Mouse (Mus musculus) MEL (cell line): Measurements from ENCODE around the gene Ctrb1. TPM values are rescaled to one million over a fixed set of nuclear protein-coding genes. Genes with fewer than 3 reads are reported as not detected.

Source experiments
- DNase-seq: peaks from one replicate; pipeline ENCODE4 v3.0.0; 2011; ENCODE audit warnings: low read depth, low spot score
- H3K27ac ChIP-seq: 2 replicates; pipeline ENCODE4 v1.5.1; 2012; ENCODE audit warnings: low read depth, mild to moderate bottlenecking, control low read depth, low read length, moderate library complexity; ENCODE audit not compliant: control insufficient read depth
- H3K27me3 ChIP-seq, 2 experiments: fragments of 150-350 bp in 1 of 2; sonication (generic) in 1 of 2; 2 replicates each; pipeline ENCODE4 v1.6.1; 2012; ENCODE audit warnings: low read length in 2 of 2, mild to moderate bottlenecking in 2 of 2, improper control_type of control experiment in 1 of 2, moderate library complexity in 1 of 2; ENCODE audit not compliant: insufficient read depth in 2 of 2, control insufficient read depth in 1 of 2
- H3K36me3 ChIP-seq, 2 experiments: 2 replicates each; pipeline ENCODE4 v1.6.1; 2012 to 2014; ENCODE audit warnings: low read length in 2 of 2, improper control_type of control experiment in 1 of 2, inconsistent platforms in 1 of 2, mild to moderate bottlenecking in 1 of 2; ENCODE audit not compliant: insufficient read depth in 2 of 2, control insufficient read depth in 1 of 2
- H3K4me1 ChIP-seq, 2 experiments: fragments of 150-350 bp in 1 of 2; sonication (generic) in 1 of 2; 2 replicates each; pipeline ENCODE4 v1.6.1; 2012; ENCODE audit warnings: low read length in 2 of 2, improper control_type of control experiment in 1 of 2, mild to moderate bottlenecking in 1 of 2; ENCODE audit not compliant: insufficient read depth in 2 of 2, control insufficient read depth in 1 of 2
- H3K4me3 ChIP-seq, 2 experiments: fragments of 150-350 bp in 1 of 2; sonication (generic) in 1 of 2; 2 replicates each; pipeline ENCODE4 v1.5.1; 2012; ENCODE audit warnings: low read depth in 2 of 2, low read length in 2 of 2, mild to moderate bottlenecking in 2 of 2, moderate library complexity in 2 of 2, control low read depth in 1 of 2, improper control_type of control experiment in 1 of 2; ENCODE audit not compliant: control insufficient read depth in 1 of 2, insufficient read depth in 1 of 2
- H3K79me2 ChIP-seq: 2 replicates; pipeline ENCODE4 v1.6.1; 2012; ENCODE audit warnings: mild to moderate bottlenecking, low read length, moderate library complexity; ENCODE audit not compliant: control insufficient read depth, poor library complexity, insufficient read depth
- H3K9ac ChIP-seq: 2 replicates; pipeline ENCODE4 v1.6.1; 2012; ENCODE audit warnings: low read depth, mild to moderate bottlenecking, control low read depth, low read length, moderate library complexity; ENCODE audit not compliant: control insufficient read depth, poor library complexity, severe bottlenecking
- H3K9me3 ChIP-seq: fragments of 150-350 bp; sonication (generic); replicated peaks from 2 replicates; pipeline ENCODE4 v1.6.1; 2012; ENCODE audit warnings: mild to moderate bottlenecking, low read length, improper control_type of control experiment, moderate library complexity; ENCODE audit not compliant: insufficient read depth
- BHLHE40 ChIP-seq: IDR thresholded peaks from 2 replicates; pipeline ENCODE4 v1.6.1; 2012; ENCODE audit warnings: low read depth, mild to moderate bottlenecking, inconsistent platforms, low read length, improper control_type of control experiment, borderline replicate concordance
- CHD1 ChIP-seq: IDR thresholded peaks from 2 replicates; pipeline ENCODE4 v1.6.1; 2012; ENCODE audit warnings: low read depth, mild to moderate bottlenecking, inconsistent platforms, low read length, improper control_type of control experiment
- E2F4 ChIP-seq: IDR thresholded peaks from 2 replicates; pipeline ENCODE4 v1.6.1; 2011; ENCODE audit warnings: low read depth, low read length, improper control_type of control experiment, borderline replicate concordance
- GABPA ChIP-seq: IDR thresholded peaks from 2 replicates; pipeline ENCODE4 v1.6.1; 2012; ENCODE audit warnings: low read depth, mild to moderate bottlenecking, inconsistent platforms, low read length, improper control_type of control experiment, moderate library complexity
- HCFC1 ChIP-seq: IDR thresholded peaks from 2 replicates; pipeline ENCODE4 v1.6.1; 2012; ENCODE audit warnings: low read depth, mild to moderate bottlenecking, inconsistent platforms, low read length, improper control_type of control experiment, moderate library complexity
- KAT2A ChIP-seq: conservative IDR thresholded peaks from 2 replicates; pipeline ENCODE4 v1.6.1; 2012; ENCODE audit warnings: low read depth, low read length, improper control_type of control experiment, inconsistent platforms
- MAFK ChIP-seq: IDR thresholded peaks from 2 replicates; pipeline ENCODE4 v1.6.1; 2011; ENCODE audit warnings: low read depth, mild to moderate bottlenecking, low read length, improper control_type of control experiment, borderline replicate concordance
- MAX ChIP-seq: IDR thresholded peaks from 2 replicates; pipeline ENCODE4 v1.6.1; 2011; ENCODE audit warnings: low read length, improper control_type of control experiment
- MAZ ChIP-seq: IDR thresholded peaks from 2 replicates; pipeline ENCODE4 v1.6.1; 2012; ENCODE audit warnings: low read depth, mild to moderate bottlenecking, inconsistent platforms, low read length, improper control_type of control experiment
- MEF2A ChIP-seq: IDR thresholded peaks from 2 replicates; pipeline ENCODE4 v1.6.1; 2014; ENCODE audit warnings: low read depth, mild to moderate bottlenecking, inconsistent platforms, low read length, improper control_type of control experiment; ENCODE audit not compliant: poor library complexity, insufficient replicate concordance, severe bottlenecking; ENCODE audit errors: extremely low read depth
- MYC ChIP-seq: IDR thresholded peaks from 2 replicates; pipeline ENCODE4 v1.6.1; 2011; ENCODE audit warnings: low read depth, mild to moderate bottlenecking, low read length, improper control_type of control experiment, moderate library complexity
- NRF1 ChIP-seq: IDR thresholded peaks from 2 replicates; pipeline ENCODE4 v1.6.1; 2014; ENCODE audit warnings: low read depth, mild to moderate bottlenecking, inconsistent platforms, low read length, improper control_type of control experiment, moderate library complexity; ENCODE audit not compliant: poor library complexity, insufficient read depth, severe bottlenecking
- POLR2A ChIP-seq, 2 experiments: IDR thresholded peaks; 2 replicates each; pipeline ENCODE4 v1.6.1; 2011 to 2012; ENCODE audit warnings: low read length in 2 of 2, mild to moderate bottlenecking in 2 of 2, control low read depth in 1 of 2, improper control_type of control experiment in 1 of 2, low read depth in 1 of 2, moderate library complexity in 1 of 2; ENCODE audit not compliant: control insufficient read depth in 1 of 2, insufficient read depth in 1 of 2, poor library complexity in 1 of 2
- RAD21 ChIP-seq: IDR thresholded peaks from 2 replicates; pipeline ENCODE4 v1.6.1; 2011; ENCODE audit warnings: mild to moderate bottlenecking, low read depth, low read length, improper control_type of control experiment
- RCOR1 ChIP-seq: IDR thresholded peaks from 2 replicates; pipeline ENCODE4 v1.6.1; 2012; ENCODE audit warnings: low read depth, mild to moderate bottlenecking, inconsistent platforms, low read length, improper control_type of control experiment
- TAL1 ChIP-seq: IDR thresholded peaks from 2 replicates; pipeline ENCODE4 v1.6.1; 2012; ENCODE audit warnings: mild to moderate bottlenecking, inconsistent platforms, low read length, moderate library complexity, mixed read lengths
- TBP ChIP-seq: IDR thresholded peaks from 2 replicates; pipeline ENCODE4 v1.8.0; 2011; ENCODE audit warnings: low read depth, low read length, improper control_type of control experiment
- TCF12 ChIP-seq: IDR thresholded peaks from 2 replicates; pipeline ENCODE4 v1.6.1; 2014; ENCODE audit warnings: low read depth, mild to moderate bottlenecking, inconsistent platforms, low read length, improper control_type of control experiment, moderate library complexity
- UBTF ChIP-seq: IDR thresholded peaks from 2 replicates; pipeline ENCODE4 v1.6.1; 2012; ENCODE audit warnings: low read depth, mild to moderate bottlenecking, inconsistent platforms, low read length, improper control_type of control experiment, moderate library complexity, borderline replicate concordance; ENCODE audit not compliant: insufficient read depth
- USF1 ChIP-seq: IDR thresholded peaks from 2 replicates; pipeline ENCODE4 v1.6.1; 2014; ENCODE audit warnings: low read depth, mild to moderate bottlenecking, inconsistent platforms, low read length, improper control_type of control experiment, moderate library complexity
- ZC3H11A ChIP-seq: IDR thresholded peaks from 2 replicates; pipeline ENCODE4 v1.6.1; 2012; ENCODE audit warnings: low read depth, mild to moderate bottlenecking, inconsistent platforms, low read length, improper control_type of control experiment
- ZMIZ1 ChIP-seq: IDR thresholded peaks from 2 replicates; pipeline ENCODE4 v1.6.1; 2012; ENCODE audit warnings: low read depth, mild to moderate bottlenecking, inconsistent platforms, low read length, improper control_type of control experiment, moderate library complexity
- polyA plus RNA-seq, 2 experiments: library from polyadenylated mRNA; stranded (reverse) in 1 of 2; unstranded in 1 of 2; fragments of >175 nt in 1 of 2; fragments of >200 nt in 1 of 2; gene quantifications; 2 replicates each; pipeline versions ENCODE4 v1.2.1 to v1.2.4; 2012; ENCODE audit warnings: low replicate concordance in 2 of 2, low read depth in 1 of 2; ENCODE audit not compliant: insufficient read length in 2 of 2, insufficient read depth in 1 of 2, missing spikeins in 1 of 2
- total RNA-seq: library from RNA; depleted of rRNA; stranded (reverse); fragments of 300-350 nt; gene quantifications from 2 replicates; pipeline ENCODE4 v1.2.3, GENCODE M21; 2012

Ctrb1 gene
- total and polyA plus RNA-seq, 3 experiments, result not detected

DNA sequence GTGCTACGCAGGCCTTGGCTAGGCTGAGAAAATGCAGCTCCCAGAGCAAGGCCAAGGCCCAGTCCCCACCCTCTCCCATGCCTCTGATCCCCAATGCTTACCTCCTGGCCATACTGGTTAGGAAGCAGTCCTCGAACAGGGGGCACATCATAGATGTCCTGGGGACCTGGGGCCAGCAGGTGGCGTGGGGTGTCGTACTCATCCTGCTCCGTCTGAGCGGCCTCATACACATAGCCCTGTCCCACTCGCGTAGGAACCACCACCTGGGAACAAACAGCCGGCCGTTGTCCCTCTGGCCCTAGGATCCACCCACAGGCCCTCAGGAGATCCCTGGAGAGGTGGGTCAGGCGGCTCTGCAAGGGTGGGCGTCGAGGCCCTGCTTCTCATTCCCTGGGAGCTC, 24.7 kb upstream of the Ctrb1 start:
- H3K4me3 ChIP-seq, result no peak overlapping the region
- TF ChIP-seq RAD21 (no peak), E2F4 (no peak), MEF2A (no peak), POLR2A (IDR thresholded peaks at IDR 0.05; ENCODE audit: control insufficient read depth in 1 of 2, insufficient read depth in 1 of 2, low read depth in 1 of 2, low read length in 2 of 2, poor library complexity in 1 of 2) (no peak), GABPA (no peak), KAT2A (no peak), HCFC1 (no peak), RCOR1 (no peak), MAX (no peak), ZC3H11A (no peak), BHLHE40 (no peak), MAZ (no peak)
- H3K9me3 ChIP-seq, result no peaks in the 10 kb centered on the region
- peaks cover 0 to 7% of the 10 kb centered on the region in 2 experiments; a peak in 3 of 4 replicates for H3K36me3 ChIP-seq
- H3K4me1 ChIP-seq, result peaks cover 9 to 13% of the 10 kb centered on the region in 2 experiments
- H3K27me3 ChIP-seq, result no peaks in the 10 kb centered on the region
- no peaks in the 10 kb centered on the region for H3K79me2 ChIP-seq
- DNase-seq, result no peak
- no peak overlapping the region for H3K9ac ChIP-seq
- H3K27ac ChIP-seq, result no peak overlapping the region

DNA sequence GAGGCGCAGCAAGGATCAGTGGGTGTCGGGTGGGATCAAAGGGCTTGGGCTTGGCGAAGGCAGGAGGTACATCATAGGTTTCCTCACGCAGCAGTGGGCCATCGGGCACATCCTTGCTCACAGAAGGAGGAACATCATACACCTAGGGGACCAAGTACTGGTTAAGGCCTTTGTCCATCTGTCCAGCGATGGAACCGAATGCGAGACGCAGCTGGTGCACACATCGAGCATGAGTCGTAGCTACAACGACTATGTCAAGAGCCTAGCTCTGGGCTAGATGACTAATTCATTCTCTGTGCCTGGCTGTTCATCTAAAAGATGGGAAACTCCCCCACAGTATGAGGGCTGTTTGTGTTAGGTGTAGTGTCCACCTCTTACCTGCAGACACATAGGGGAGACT, 23.5 kb upstream of the Ctrb1 start:
- H3K9ac ChIP-seq, result no peak overlapping the region
- TF ChIP-seq KAT2A (no peak), ZMIZ1 (no peak), TBP (no peak), BHLHE40 (no peak), MAZ (no peak), E2F4 (no peak), ZC3H11A (no peak), TAL1 (no peak), MYC (no peak), MAFK (no peak), USF1 (no peak), TCF12 (no peak), CHD1 (no peak), UBTF (no peak), NRF1 (no peak)
- DNase-seq, result no peak
- no peak overlapping the region for H3K27ac ChIP-seq
- no peak overlapping the region for H3K4me3 ChIP-seq
- H3K27me3 ChIP-seq, result no peaks in the 10 kb centered on the region
- H3K79me2 ChIP-seq, result no peaks in the 10 kb centered on the region
- peaks cover 9 to 13% of the 10 kb centered on the region in 2 experiments for H3K4me1 ChIP-seq
- H3K9me3 ChIP-seq, result no peaks in the 10 kb centered on the region
- H3K36me3 ChIP-seq, result peaks cover 0 to 7% of the 10 kb centered on the region in 2 experiments; a peak in 3 of 4 replicates
